Mouse (Mus musculus) kidney, embryonic 15.5 days (tissue): ENCODE measurements around the gene Gm28635. TPM values are rescaled to one million over a fixed set of nuclear protein-coding genes. Genes with fewer than 3 reads are reported as not detected.

Experiments used
- ATAC-seq: fragments of 200-750 bp; cut with Nextera tagmentation; replicated peaks from 2 replicates; pipeline ENCODE4 v1.8.0; 2017; ENCODE audit warnings: moderate TSS enrichment; ENCODE audit not compliant: low FRiP score
- H3K27ac ChIP-seq: fragments of 300-500 bp; sonication (generic); 2 replicates; pipeline ENCODE4 v1.5.1; 2015; ENCODE audit warnings: mild to moderate bottlenecking, inconsistent platforms
- H3K27me3 ChIP-seq: fragments of 300-500 bp; sonication (generic); 2 replicates; pipeline ENCODE4 v1.6.1; 2015; ENCODE audit warnings: inconsistent platforms
- H3K36me3 ChIP-seq: fragments of 300-500 bp; sonication (generic); 2 replicates; pipeline ENCODE4 v1.6.1; 2015; ENCODE audit warnings: inconsistent platforms
- H3K4me1 ChIP-seq: fragments of 300-500 bp; sonication (generic); 2 replicates; pipeline ENCODE4 v1.6.1; 2015; ENCODE audit warnings: inconsistent platforms
- H3K4me2 ChIP-seq: fragments of 300-500 bp; sonication (generic); 2 replicates; pipeline ENCODE4 v1.6.1; 2015; ENCODE audit warnings: moderate library complexity, mild to moderate bottlenecking, inconsistent platforms
- H3K4me3 ChIP-seq: fragments of 300-500 bp; sonication (generic); replicated peaks from 2 replicates; pipeline ENCODE4 v1.5.1; 2015; ENCODE audit warnings: mild to moderate bottlenecking, inconsistent platforms
- H3K9ac ChIP-seq: fragments of 300-500 bp; sonication (generic); 2 replicates; pipeline ENCODE4 v1.6.1; 2015; ENCODE audit warnings: mild to moderate bottlenecking, inconsistent platforms
- H3K9me3 ChIP-seq: fragments of 300-500 bp; sonication (generic); replicated peaks from 2 replicates; pipeline ENCODE4 v1.6.1; 2016; ENCODE audit warnings: inconsistent platforms
- WGBS: fragments of 180-500 bp; shearing (Covaris S2); methylation state at CpG from one replicate; pipeline ENCODE4 v1.1.7; 2015; ENCODE audit warnings: mixed read lengths; 5-methylcytosine and 5-hydroxymethylcytosine counted together
- polyA plus RNA-seq: library from polyadenylated mRNA; unstranded; fragments of >200 nt; fragmentation: Nextera tagmentation; extraction: Ambion mirVana; gene quantifications from 2 replicates; pipeline ENCODE4 v1.2.1, GENCODE M21; 2015

Gene Gm28635
- polyA plus RNA-seq, result not detected in 2 replicates

DNA sequence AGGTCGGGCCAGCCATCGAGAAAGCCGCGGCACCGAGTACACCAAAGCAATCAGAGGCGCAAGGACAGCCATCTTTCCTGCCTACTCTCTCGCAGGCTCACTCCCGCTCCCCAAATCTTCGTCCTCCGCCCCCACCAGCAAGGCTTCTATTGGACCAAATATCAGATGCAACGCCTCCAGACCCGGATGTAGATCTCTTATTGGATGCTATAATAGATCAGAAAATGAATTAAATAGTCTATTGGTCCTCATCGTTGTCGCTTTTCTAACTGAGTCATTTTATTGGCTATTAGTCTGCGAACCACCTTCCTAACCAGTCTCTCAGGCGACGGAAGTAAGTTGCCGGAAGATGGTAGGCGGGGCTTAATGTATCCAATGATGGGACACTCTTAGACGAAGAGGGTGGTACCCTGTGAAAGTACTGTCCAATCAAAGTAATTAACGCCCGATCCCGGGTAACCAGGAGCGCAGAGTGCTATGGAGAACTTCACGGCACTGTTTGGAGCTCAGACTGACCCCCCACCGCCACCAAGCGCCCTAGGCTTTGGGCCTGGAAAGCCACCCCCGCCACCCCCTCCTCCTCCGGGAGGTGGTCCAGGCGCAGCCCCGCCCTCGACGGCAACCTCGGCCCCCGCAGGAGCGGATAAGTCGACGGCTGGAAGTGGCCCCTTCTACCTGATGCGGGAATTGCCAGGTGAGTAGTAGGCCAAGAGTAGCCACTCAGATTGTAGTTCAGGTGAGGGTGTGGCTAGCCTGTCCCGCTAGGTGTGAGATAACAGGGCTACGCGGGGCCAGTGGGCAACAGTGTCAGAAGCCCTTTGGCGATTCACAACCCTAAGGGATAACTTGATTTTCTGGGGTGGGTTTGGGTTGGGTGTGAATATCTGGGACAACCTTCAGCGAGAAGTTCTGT, at the start of gene Gm28635, which contains the start of gene Med19:
Gene Gm28635 (minus strand): TSS at position 74 of the 913 bp plus-strand sequence.
Gene Med19 (plus strand): TSS at position 435 of the 913 bp plus-strand sequence.
- Histone ChIP-seq H3K9ac (peak within 1 kb of the TSS; percentile 94), H3K27ac (peak within 1 kb of the TSS; percentile 88), H3K27me3 (no peaks in the 10 kb centered on the region), H3K36me3 (peaks cover 40% of the 10 kb centered on the region), H3K4me1 (peaks cover 20% of the 10 kb centered on the region), H3K9me3 (no peaks in the 10 kb centered on the region), H3K4me3 (peak within 1 kb of the TSS; percentile 98), H3K4me2 (peak within 1 kb of the TSS; percentile 68)
- peak; percentile 100 for ATAC-seq
- WGBS, result under 1% methylated on average over 44 of the region's 44 CpGs

GRCm38 (mm10) chr2:84727172-84727858, 49.5 kb upstream of the Gm28635 start, which contains the start of gene Clp1:
TSS of gene Clp1 (minus strand) at chr2:84727350.
- Histone ChIP-seq H3K27me3 (no peaks in the 10 kb centered on the region), H3K27ac (peak within 1 kb of the TSS; percentile 88), H3K4me1 (peaks cover 19% of the 10 kb centered on the region), H3K36me3 (peaks cover 29% of the 10 kb centered on the region), H3K9me3 (no peaks in the 10 kb centered on the region), H3K4me2 (peak within 1 kb of the TSS; percentile 67), H3K9ac (peak within 1 kb of the TSS; percentile 49), H3K4me3 (peak within 1 kb of the TSS; percentile 57)
- under 1% methylated on average over 39 of the region's 39 CpGs for WGBS
- ATAC-seq, result peak; percentile 98

GRCm38 (mm10) chr2:84726716-84727115, 48.9 kb upstream of the Gm28635 start:
- Histone ChIP-seq H3K4me1 (peaks cover 19% of the 10 kb centered on the region), H3K4me2 (peak overlapping the region; percentile 67), H3K9me3 (no peaks in the 10 kb centered on the region), H3K4me3 (peak overlapping the region; percentile 57), H3K27ac (no peak overlapping the region), H3K9ac (peak overlapping the region; percentile 37), H3K36me3 (peaks cover 35% of the 10 kb centered on the region), H3K27me3 (no peaks in the 10 kb centered on the region)
- peak; percentile 15; the same call in 1 of the 2 replicates for ATAC-seq
- 1% methylated on average over 9 of the region's 9 CpGs for WGBS

DNA sequence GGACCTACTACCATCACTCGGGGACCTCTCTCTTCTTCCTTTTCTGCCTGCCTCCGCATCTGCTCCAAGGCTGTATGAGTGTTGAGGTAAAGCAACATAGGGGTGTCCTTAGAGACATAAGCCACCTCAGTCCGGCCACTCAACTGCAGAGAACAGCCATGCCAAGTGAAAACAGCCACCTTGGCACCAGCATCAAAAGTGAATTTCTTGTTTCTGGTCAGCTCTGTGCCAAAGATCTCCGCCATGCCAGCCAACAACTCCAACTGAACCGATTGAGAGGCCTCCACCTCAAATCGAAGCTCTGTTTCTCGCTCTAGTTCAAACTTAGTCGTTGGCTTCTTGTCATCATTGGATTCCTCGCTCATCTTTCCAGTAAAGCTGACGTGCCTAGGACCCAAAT, 47.9 kb upstream of the Gm28635 start:
- H3K4me3 ChIP-seq, result peak overlapping the region; percentile 57; the same call in 1 of the 2 replicates
- peak overlapping the region; percentile 67 for H3K4me2 ChIP-seq
- WGBS, result 93% methylated on average over 10 of the region's 10 CpGs
- H3K4me1 ChIP-seq, result peaks cover 19% of the 10 kb centered on the region
- ATAC-seq, result no peak
- no peaks in the 10 kb centered on the region for H3K27me3 ChIP-seq
- no peaks in the 10 kb centered on the region for H3K9me3 ChIP-seq
- H3K9ac ChIP-seq, result 0 out of 2 replicates have a peak overlapping the region, but pooled peaks have one; percentile 17
- no peak overlapping the region for H3K27ac ChIP-seq
- peaks cover 43% of the 10 kb centered on the region for H3K36me3 ChIP-seq

- Histone ChIP-seq H3K4me3 (no peak overlapping the region), H3K27ac (no peak overlapping the region), H3K9me3 (no peaks in the 10 kb centered on the region), H3K4me2 (no peak overlapping the region), H3K9ac (no peak overlapping the region), H3K4me1 (peaks cover 19% of the 10 kb centered on the region), H3K36me3 (peaks cover 43% of the 10 kb centered on the region), H3K27me3 (no peaks in the 10 kb centered on the region)
- ATAC-seq, result no peak
- WGBS, result 93% methylated on average over 14 of the region's 14 CpGs
Measured at GRCm38 (mm10) chr2:84723856-84724255, 46.0 kb upstream of the Gm28635 start.

- H3K9ac ChIP-seq, result no peak overlapping the region
- no peak overlapping the region for H3K27ac ChIP-seq
- no peak overlapping the region for H3K4me2 ChIP-seq
- H3K9me3 ChIP-seq, result no peaks in the 10 kb centered on the region
- no peak for ATAC-seq
- peaks cover 43% of the 10 kb centered on the region for H3K36me3 ChIP-seq
- peaks cover 20% of the 10 kb centered on the region for H3K4me1 ChIP-seq
- WGBS, result 74% methylated on average over 3 of the region's 3 CpGs
- no peak overlapping the region for H3K4me3 ChIP-seq
- H3K27me3 ChIP-seq, result no peaks in the 10 kb centered on the region
Measured at GRCm38 (mm10) chr2:84721182-84721581, 43.3 kb upstream of the Gm28635 start.

DNA sequence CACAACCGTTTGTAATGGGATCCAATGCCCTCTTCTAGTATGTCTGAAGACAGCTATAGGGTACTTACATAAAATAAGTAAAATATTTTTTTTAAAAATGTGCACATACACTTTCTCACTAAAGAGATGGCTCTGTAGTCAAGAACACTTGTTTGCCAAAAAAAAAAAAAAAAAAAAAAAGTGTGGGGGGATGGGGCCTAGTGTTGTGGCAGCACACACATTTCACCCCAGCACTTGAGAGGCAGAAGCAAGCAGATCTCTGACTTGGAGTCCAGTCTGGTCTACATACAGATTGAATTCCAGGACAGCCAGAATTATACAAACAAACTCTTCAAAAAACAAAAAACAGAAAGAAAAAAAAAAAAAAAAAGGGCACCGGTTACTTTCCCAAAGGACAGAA, 42.9 kb upstream of the Gm28635 start:
- Histone ChIP-seq H3K27me3 (no peaks in the 10 kb centered on the region), H3K4me3 (no peak overlapping the region), H3K9me3 (no peaks in the 10 kb centered on the region), H3K4me1 (peaks cover 16% of the 10 kb centered on the region), H3K4me2 (no peak overlapping the region), H3K36me3 (peaks cover 41% of the 10 kb centered on the region), H3K27ac (no peak overlapping the region), H3K9ac (no peak overlapping the region)
- ATAC-seq, result no peak
- WGBS, result 90% methylated on average over 2 of the region's 2 CpGs

GRCm38 (mm10) chr2:84717357-84717756, 39.5 kb upstream of the Gm28635 start:
- WGBS, result 96% methylated on average over 4 of the region's 4 CpGs
- H3K36me3 ChIP-seq, result peaks cover 15% of the 10 kb centered on the region
- no peak for ATAC-seq

GRCm38 (mm10) chr2:84716423-84717355, 38.8 kb upstream of the Gm28635 start:
- Histone ChIP-seq H3K4me2 (peak overlapping the region; percentile 82), H3K4me1 (peaks cover 18% of the 10 kb centered on the region), H3K9ac (peak overlapping the region; percentile 65), H3K4me3 (peak overlapping the region; percentile 97), H3K9me3 (no peaks in the 10 kb centered on the region), H3K27me3 (no peaks in the 10 kb centered on the region), H3K36me3 (peaks cover 8% of the 10 kb centered on the region), H3K27ac (peak overlapping the region; percentile 98)
- no peak for ATAC-seq
- 32% methylated on average over 9 of the region's 9 CpGs for WGBS

More at GRCm38 (mm10) chr2:84717357-84717756, 39.5 kb upstream of the Gm28635 start:
- Histone ChIP-seq H3K27ac (no peak overlapping the region), H3K9ac (no peak overlapping the region), H3K4me3 (no peak overlapping the region), H3K4me2 (no peak overlapping the region), H3K27me3 (no peaks in the 10 kb centered on the region), H3K9me3 (no peaks in the 10 kb centered on the region), H3K4me1 (peaks cover 18% of the 10 kb centered on the region)

- Histone ChIP-seq H3K4me3 (peak overlapping the region; percentile 97), H3K9me3 (no peaks in the 10 kb centered on the region), H3K27me3 (no peaks in the 10 kb centered on the region), H3K4me1 (peaks cover 18% of the 10 kb centered on the region), H3K9ac (peak overlapping the region; percentile 65), H3K4me2 (peak overlapping the region; percentile 82), H3K36me3 (peaks cover 5% of the 10 kb centered on the region), H3K27ac (peak overlapping the region; percentile 98)
- WGBS, result under 1% methylated on average over 33 of the region's 33 CpGs
- ATAC-seq, result peak; percentile 96
Measured at GRCm38 (mm10) chr2:84715562-84716361, 37.9 kb upstream of the Gm28635 start.
